Mouse (Mus musculus): ENCODE measurements around the gene Snap47. TPM values are rescaled to one million over a fixed set of nuclear protein-coding genes. Genes with fewer than 3 reads are reported as not detected.
A peak's percentile ranks its signal among the peaks of the same experiment; 100 is the strongest.
"Not testable (repeated sequence)": the region's sequence is repeated elsewhere in the genome, so short reads cannot be mapped to it uniquely, and the experiment has no call there.

The Snap47 gene
- polyA plus RNA-seq, 1 experiment from 2014 or later, result 99.0 TPM

GRCm38 (mm10) chr11:59367955-59368354 lies 83.0 kb downstream of the Snap47 start:
- H3K4me2 ChIP-seq (ENCODE audit: low read depth, low read length); H3K9me3 ChIP-seq (replicated peaks; ENCODE audit: control insufficient read depth, low read length); H3K36me3 ChIP-seq (ENCODE audit: control insufficient read depth, insufficient read depth, low read length); H3K27ac ChIP-seq (ENCODE audit: low read length); H3K27me3 ChIP-seq (ENCODE audit: control insufficient read depth, insufficient read depth, low read length); H3K9ac ChIP-seq (ENCODE audit: low read length); ATAC-seq (ENCODE audit: insufficient read depth, low FRiP score); H3K4me3 ChIP-seq (replicated peaks; ENCODE audit: low read length): not testable (repeated sequence)
- 76% methylated on average over 4 of the region's 4 CpGs for WGBS
- H3K4me1 ChIP-seq (ENCODE audit: control insufficient read depth, insufficient read depth, low read length), result peaks cover 19% of the 10 kb centered on the region

DNA sequence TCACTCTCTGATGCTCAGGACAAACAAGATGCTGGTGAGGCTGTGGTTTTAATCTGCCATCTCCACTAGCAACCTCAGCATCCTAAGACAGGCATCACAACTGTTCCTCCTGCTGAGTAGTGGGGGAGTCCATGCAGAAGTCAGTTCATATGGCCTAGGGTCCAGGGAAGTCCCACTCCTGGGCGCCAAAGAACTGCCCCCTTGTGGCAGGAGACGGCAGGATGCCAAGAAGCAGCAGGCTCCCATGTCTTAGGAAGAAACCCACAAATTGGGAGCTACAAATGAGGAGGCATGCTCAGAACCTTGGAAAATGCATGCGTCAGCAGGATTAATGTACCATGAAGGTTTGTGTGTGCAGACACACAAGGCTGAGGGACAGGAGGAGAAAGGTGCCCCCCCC lies 84.4 kb downstream of the Snap47 start:
- Histone ChIP-seq H3K36me3 (ENCODE audit: control insufficient read depth, insufficient read depth, low read length) (no peaks in the 10 kb centered on the region), H3K9me3 (replicated peaks; ENCODE audit: control insufficient read depth, low read length) (no peaks in the 10 kb centered on the region), H3K4me1 (ENCODE audit: control insufficient read depth, insufficient read depth, low read length) (peaks cover 19% of the 10 kb centered on the region), H3K27ac (ENCODE audit: low read length) (0 out of 2 replicates have a peak overlapping the region, but pooled peaks have one; percentile 28), H3K4me2 (ENCODE audit: low read depth, low read length) (no peak overlapping the region), H3K9ac (ENCODE audit: low read length) (no peak overlapping the region), H3K27me3 (ENCODE audit: control insufficient read depth, insufficient read depth, low read length) (no peaks in the 10 kb centered on the region), H3K4me3 (replicated peaks; ENCODE audit: low read length) (no peak overlapping the region)
- ATAC-seq (ENCODE audit: insufficient read depth, low FRiP score), result no peak
- WGBS, result 24% methylated on average over 3 of the region's 3 CpGs

GRCm38 (mm10) chr11:59366031-59366430 lies 85.0 kb downstream of the Snap47 start:
- Histone ChIP-seq H3K4me1 (ENCODE audit: control insufficient read depth, insufficient read depth, low read length) (peaks cover 19% of the 10 kb centered on the region), H3K4me3 (replicated peaks; ENCODE audit: low read length) (no peak overlapping the region), H3K36me3 (ENCODE audit: control insufficient read depth, insufficient read depth, low read length) (no peaks in the 10 kb centered on the region), H3K27me3 (ENCODE audit: control insufficient read depth, insufficient read depth, low read length) (no peaks in the 10 kb centered on the region), H3K9ac (ENCODE audit: low read length) (no peak overlapping the region), H3K4me2 (ENCODE audit: low read depth, low read length) (no peak overlapping the region), H3K9me3 (replicated peaks; ENCODE audit: control insufficient read depth, low read length) (no peaks in the 10 kb centered on the region), H3K27ac (ENCODE audit: low read length) (peak overlapping the region; percentile 98; the same call in 1 of the 2 replicates)
- ATAC-seq (ENCODE audit: insufficient read depth, low FRiP score), result no peak
- WGBS, result 71% methylated on average over 3 of the region's 3 CpGs

GRCm38 (mm10) chr11:59364417-59364816 lies 86.6 kb downstream of the Snap47 start:
- 27% methylated on average over 3 of the region's 3 CpGs for WGBS
- Histone ChIP-seq H3K4me1 (ENCODE audit: control insufficient read depth, insufficient read depth, low read length) (peaks cover 19% of the 10 kb centered on the region), H3K36me3 (ENCODE audit: control insufficient read depth, insufficient read depth, low read length) (no peaks in the 10 kb centered on the region), H3K4me3 (replicated peaks; ENCODE audit: low read length) (no peak overlapping the region), H3K9me3 (replicated peaks; ENCODE audit: control insufficient read depth, low read length) (no peaks in the 10 kb centered on the region), H3K27ac (ENCODE audit: low read length) (peak overlapping the region; percentile 98), H3K27me3 (ENCODE audit: control insufficient read depth, insufficient read depth, low read length) (no peaks in the 10 kb centered on the region), H3K9ac (ENCODE audit: low read length) (peak overlapping the region; percentile 61), H3K4me2 (ENCODE audit: low read depth, low read length) (no peak overlapping the region)
- ATAC-seq (ENCODE audit: insufficient read depth, low FRiP score), result peak; percentile 79

- Histone ChIP-seq H3K27me3 (ENCODE audit: control insufficient read depth, insufficient read depth, low read length) (no peaks in the 10 kb centered on the region), H3K36me3 (ENCODE audit: control insufficient read depth, insufficient read depth, low read length) (no peaks in the 10 kb centered on the region), H3K9me3 (replicated peaks; ENCODE audit: control insufficient read depth, low read length) (no peaks in the 10 kb centered on the region), H3K27ac (ENCODE audit: low read length) (peak overlapping the region; percentile 98), H3K4me3 (replicated peaks; ENCODE audit: low read length) (no peak overlapping the region), H3K9ac (ENCODE audit: low read length) (peak overlapping the region; percentile 61), H3K4me1 (ENCODE audit: control insufficient read depth, insufficient read depth, low read length) (peaks cover 19% of the 10 kb centered on the region), H3K4me2 (ENCODE audit: low read depth, low read length) (no peak overlapping the region)
- peak; percentile 67; the same call in 1 of the 2 replicates for ATAC-seq (ENCODE audit: insufficient read depth, low FRiP score)
- WGBS, result 52% methylated on average over 9 of the region's 9 CpGs
These were observed 87.0 kb downstream of the Snap47 start for GRCm38 (mm10) chr11:59364007-59364406.

DNA sequence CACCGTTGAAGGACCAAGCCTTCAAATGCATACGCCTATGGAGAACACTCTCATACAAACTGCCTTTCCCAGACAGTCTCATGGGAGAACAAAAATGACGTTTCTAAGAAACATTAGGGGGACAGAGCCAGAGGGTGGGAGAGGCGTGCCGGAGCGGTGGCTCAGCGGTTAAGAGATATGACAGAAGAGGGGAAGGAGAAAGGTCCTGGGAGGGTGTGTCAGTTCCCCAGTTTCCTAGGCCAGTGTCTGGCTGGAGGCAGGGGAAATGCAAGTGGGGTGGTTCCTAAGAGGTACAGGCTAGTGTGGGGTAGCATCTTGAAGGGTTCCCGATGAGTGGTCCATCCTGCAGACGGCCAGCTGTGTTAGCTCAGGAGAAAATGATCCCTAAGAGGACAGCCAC lies 89.7 kb downstream of the Snap47 start:
- H3K9me3 ChIP-seq (replicated peaks; ENCODE audit: control insufficient read depth, low read length), result no peaks in the 10 kb centered on the region
- no peak for ATAC-seq (ENCODE audit: insufficient read depth, low FRiP score)
- H3K9ac ChIP-seq (ENCODE audit: low read length), result no peak overlapping the region
- H3K27ac ChIP-seq (ENCODE audit: low read length), result no peak overlapping the region
- peaks cover 24% of the 10 kb centered on the region for H3K4me1 ChIP-seq (ENCODE audit: control insufficient read depth, insufficient read depth, low read length)
- WGBS, result 71% methylated on average over 9 of the region's 9 CpGs
- no peak overlapping the region for H3K4me2 ChIP-seq (ENCODE audit: low read depth, low read length)
- no peaks in the 10 kb centered on the region for H3K36me3 ChIP-seq (ENCODE audit: control insufficient read depth, insufficient read depth, low read length)
- no peaks in the 10 kb centered on the region for H3K27me3 ChIP-seq (ENCODE audit: control insufficient read depth, insufficient read depth, low read length)
- H3K4me3 ChIP-seq (replicated peaks; ENCODE audit: low read length), result no peak overlapping the region

Other genes with a start within 250 kb of the Snap47 start
- 75.5 and 78.9 TPM in 2 replicates for gene Mrpl55, start 248.7 kb downstream of the Snap47 start, polyA plus RNA-seq (2015; fragmentation: Nextera tagmentation; extraction: Ambion mirVana)
- gene 2310033P09Rik, start 242.9 kb downstream of the Snap47 start, polyA plus RNA-seq (2015; fragmentation: Nextera tagmentation; extraction: Ambion mirVana), result 22.5 and 24.9 TPM in 2 replicates
- 717 and 769 TPM in 2 replicates for gene Arf1, start 222.9 kb downstream of the Snap47 start, polyA plus RNA-seq (2015; fragmentation: Nextera tagmentation; extraction: Ambion mirVana)
- gene Wnt3a, start 160.4 kb downstream of the Snap47 start, polyA plus RNA-seq (2015; fragmentation: Nextera tagmentation; extraction: Ambion mirVana), result 0.23 and 0.62 TPM in 2 replicates
- gene Wnt9a, start 144.3 kb downstream of the Snap47 start, polyA plus RNA-seq (2015; fragmentation: Nextera tagmentation; extraction: Ambion mirVana), result 5.6 and 5.8 TPM in 2 replicates
- gene Prss38, start 75.5 kb downstream of the Snap47 start, polyA plus RNA-seq (2015; fragmentation: Nextera tagmentation; extraction: Ambion mirVana), result not detected in 2 replicates
- 9.0 and 9.3 TPM in 2 replicates for gene Jmjd4, start 1.1 kb downstream of the Snap47 start, polyA plus RNA-seq (2015; fragmentation: Nextera tagmentation; extraction: Ambion mirVana)
- gene Zfp867, start 21.3 kb upstream of the Snap47 start, polyA plus RNA-seq (2015; fragmentation: Nextera tagmentation; extraction: Ambion mirVana), result 6.7 and 6.8 TPM in 2 replicates
- gene Zkscan17, start 75.6 kb upstream of the Snap47 start, polyA plus RNA-seq (2015; fragmentation: Nextera tagmentation; extraction: Ambion mirVana), result 16.4 and 18.2 TPM in 2 replicates
- gene Nlrp3, start 90.4 kb upstream of the Snap47 start, polyA plus RNA-seq (2015; fragmentation: Nextera tagmentation; extraction: Ambion mirVana), result 0.49 and 0.62 TPM in 2 replicates
- not detected in 2 replicates for gene Olfr222, start 125.0 kb upstream of the Snap47 start, polyA plus RNA-seq (2015; fragmentation: Nextera tagmentation; extraction: Ambion mirVana)
- not detected in 2 replicates for gene Olfr223, start 142.1 kb upstream of the Snap47 start, polyA plus RNA-seq (2015; fragmentation: Nextera tagmentation; extraction: Ambion mirVana)
- gene Mprip, start 210.1 kb upstream of the Snap47 start, polyA plus RNA-seq (2015; fragmentation: Nextera tagmentation; extraction: Ambion mirVana), result 45.6 and 46.7 TPM in 2 replicates